Mouse (Mus musculus): Measurements from ENCODE around the gene Onecut1.

The Onecut1 gene

GRCm38 (mm10) chr9:74910226-74910759, 48.6 kb downstream of the Onecut1 start:
- CTCF ChIA-PET: no interaction called here

- CTCF ChIA-PET: interaction anchor here (0.6 kb wide), 1 partner anchor 9 kb away, joined by 3 read pairs; no protein-coding TSS in a partner anchor
Observed at GRCm38 (mm10) chr9:74911430-74911829, 49.7 kb downstream of the Onecut1 start.

GRCm38 (mm10) chr9:74911919-74912318, 50.2 kb downstream of the Onecut1 start:
- CTCF ChIA-PET: interaction anchor here (0.6 kb wide), 1 partner anchor 9 kb away, joined by 3 read pairs; no protein-coding TSS in a partner anchor

- CTCF ChIA-PET: interaction anchor here (0.7 kb wide), 1 partner anchor 127 kb away, joined by 8 read pairs; no protein-coding TSS in a partner anchor
Observed at GRCm38 (mm10) chr9:74912619-74913376, 51.1 kb downstream of the Onecut1 start.

GRCm38 (mm10) chr9:74915611-74916010, 53.9 kb downstream of the Onecut1 start:
- CTCF ChIA-PET: no interaction called here

- CTCF ChIA-PET: interaction anchor here (0.8 kb wide), 1 partner anchor 9 kb away, joined by 3 read pairs; no protein-coding TSS in a partner anchor
Observed at GRCm38 (mm10) chr9:74920450-74920849, 58.7 kb downstream of the Onecut1 start.

- CTCF ChIA-PET: no interaction called here
Observed at GRCm38 (mm10) chr9:74921422-74921821, 59.7 kb downstream of the Onecut1 start.

- CTCF ChIA-PET: no interaction called here
Observed at GRCm38 (mm10) chr9:74922884-74923283, 61.2 kb downstream of the Onecut1 start.

GRCm38 (mm10) chr9:74923291-74923977, 61.7 kb downstream of the Onecut1 start:
- CTCF ChIA-PET: no interaction called here

GRCm38 (mm10) chr9:74925220-74925769, 63.6 kb downstream of the Onecut1 start:
- CTCF ChIA-PET: no interaction called here

- CTCF ChIA-PET: no interaction called here
Observed at GRCm38 (mm10) chr9:74929981-74930423, 68.3 kb downstream of the Onecut1 start.

GRCm38 (mm10) chr9:74930653-74931052, 68.9 kb downstream of the Onecut1 start:
- CTCF ChIA-PET: no interaction called here

GRCm38 (mm10) chr9:74935289-74935688, 73.6 kb downstream of the Onecut1 start:
- CTCF ChIA-PET: interaction anchor here (0.5 kb wide), 1 partner anchor 669 kb away, joined by 3 read pairs; no protein-coding TSS in a partner anchor

GRCm38 (mm10) chr9:74937761-74938160, 76.0 kb downstream of the Onecut1 start:
- CTCF ChIA-PET: no interaction called here

- CTCF ChIA-PET: no interaction called here
Observed at GRCm38 (mm10) chr9:74938670-74939534, 77.2 kb downstream of the Onecut1 start.
